Mouse (Mus musculus) midbrain, postnatal 0 days (tissue): ENCODE measurements around the gene Defb19. TPM values are rescaled to one million over a fixed set of nuclear protein-coding genes. Genes with fewer than 3 reads are reported as not detected.

Source experiments
- ATAC-seq: fragments of 200-750 bp; cut with Nextera tagmentation; 2 replicates; pipeline ENCODE4 v1.8.0; 2017; ENCODE audit warnings: moderate number of reproducible peaks, mild to moderate bottlenecking, moderate TSS enrichment, moderate library complexity; ENCODE audit not compliant: low FRiP score
- DNase-seq: peaks from one replicate; pipeline ENCODE4 v3.0.0-alpha.2; 2015; ENCODE audit warnings: low spot score
- H3K27ac ChIP-seq: fragments of 300-500 bp; sonication (generic); 2 replicates; pipeline ENCODE4 v1.5.1; 2014; ENCODE audit warnings: low read depth, mild to moderate bottlenecking, low read length, mixed read lengths
- H3K27me3 ChIP-seq: fragments of 300-500 bp; sonication (generic); 2 replicates; pipeline ENCODE4 v1.6.1; 2014; ENCODE audit warnings: low read length, control low read depth, mixed read lengths; ENCODE audit not compliant: insufficient read depth
- H3K36me3 ChIP-seq: fragments of 300-500 bp; sonication (generic); 2 replicates; pipeline ENCODE4 v1.6.1; 2014; ENCODE audit warnings: low read length, control low read depth, mixed read lengths; ENCODE audit not compliant: insufficient read depth
- H3K4me1 ChIP-seq: fragments of 300-500 bp; sonication (generic); 2 replicates; pipeline ENCODE4 v1.6.1; 2014; ENCODE audit warnings: mild to moderate bottlenecking, control low read depth, antibody characterized with exemption, low read length, mixed read lengths; ENCODE audit not compliant: insufficient read depth
- H3K4me2 ChIP-seq: fragments of 300-500 bp; sonication (generic); 2 replicates; pipeline ENCODE4 v1.6.1; 2014; ENCODE audit warnings: low read depth, mild to moderate bottlenecking, low read length, mixed read lengths; ENCODE audit not compliant: poor library complexity, severe bottlenecking
- H3K4me3 ChIP-seq: fragments of 300-500 bp; sonication (generic); 2 replicates; pipeline ENCODE4 v1.5.1; 2014; ENCODE audit warnings: low read depth, mild to moderate bottlenecking, low read length, moderate library complexity
- H3K9ac ChIP-seq: fragments of 300-500 bp; sonication (generic); replicated peaks from 2 replicates; pipeline ENCODE4 v1.6.1; 2014; ENCODE audit warnings: mild to moderate bottlenecking, low read length, moderate library complexity, mixed read lengths; ENCODE audit not compliant: poor library complexity, severe bottlenecking
- H3K9me3 ChIP-seq: fragments of 300-500 bp; sonication (generic); 2 replicates; pipeline ENCODE4 v1.6.1; 2016; ENCODE audit warnings: low read length, control low read depth
- CTCF ChIP-seq: IDR thresholded peaks from 2 replicates; pipeline ENCODE4 v1.5.1; 2016; ENCODE audit warnings: antibody characterized with exemption, mild to moderate bottlenecking
- WGBS: fragments of 180-500 bp; shearing (Covaris S2); extraction: QIAGEN DNeasy Blood & Tissue Kit; methylation state at CpG from one replicate; pipeline ENCODE4 v1.1.7; 2014; 5-methylcytosine and 5-hydroxymethylcytosine counted together
- polyA plus RNA-seq: library from polyadenylated mRNA; unstranded; fragments of >200 nt; fragmentation: Nextera tagmentation; extraction: Ambion mirVana; gene quantifications from 2 replicates; pipeline ENCODE4 v1.2.1, GENCODE M21; 2015
- total RNA-seq: library from RNA; depleted of rRNA; stranded (reverse); fragments of >200 nt; gene quantifications from 2 replicates; pipeline ENCODE4 v1.2.3, GENCODE M21; 2014

Defb19 gene
- total and polyA plus RNA-seq, 2 experiments from 2014 or later: not detected

DNA sequence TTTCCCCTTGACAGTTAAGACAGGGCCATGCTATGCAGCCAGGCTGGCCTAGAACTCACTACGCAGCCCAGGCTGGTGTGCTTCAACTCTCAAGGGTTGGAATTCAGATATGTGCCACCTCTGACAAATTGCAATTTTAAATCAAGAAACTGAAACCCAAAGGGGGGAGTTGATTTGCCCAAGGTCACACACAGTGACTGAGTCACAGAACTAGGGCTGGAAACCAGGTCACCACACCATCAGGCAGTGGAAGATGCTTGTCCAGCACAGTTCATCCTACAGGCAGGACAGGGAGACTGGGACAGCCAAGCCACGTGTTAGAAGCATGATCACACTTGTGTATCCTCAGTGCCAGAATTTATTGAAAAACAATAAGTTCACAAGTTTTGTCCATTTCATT is 44.5 kb upstream of the Defb19 start:
- Histone ChIP-seq H3K36me3 (no peaks in the 10 kb centered on the region), H3K9ac (no peak overlapping the region), H3K4me2 (no peak overlapping the region), H3K9me3 (no peaks in the 10 kb centered on the region), H3K27ac (no peak overlapping the region), H3K4me3 (no peak overlapping the region), H3K4me1 (no peaks in the 10 kb centered on the region), H3K27me3 (peaks cover 16% of the 10 kb centered on the region)
- TF ChIP-seq CTCF: no peak
- 95% methylated on average over 2 of the region's 2 CpGs for WGBS
- DNase-seq: no peak
- ATAC-seq: no peak

DNA sequence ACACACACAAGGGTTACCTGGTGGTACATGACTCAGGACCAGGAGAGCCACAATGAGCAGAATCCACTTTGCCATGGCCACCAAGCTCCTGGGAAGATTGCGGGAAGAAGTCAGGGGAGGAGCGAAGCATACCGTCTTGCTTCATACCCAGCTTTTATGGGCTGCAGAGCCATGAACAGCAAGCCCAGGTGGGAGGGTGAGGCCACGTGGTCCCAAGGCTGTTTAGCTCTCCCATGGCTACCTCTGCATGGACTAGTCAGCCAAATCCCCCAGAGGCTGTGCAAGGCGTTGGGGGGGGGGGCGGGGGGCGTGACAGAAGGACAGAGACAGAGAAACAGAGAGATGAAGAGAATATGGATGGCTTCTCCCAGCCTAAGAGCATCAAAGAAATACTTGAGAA is 42.8 kb upstream of the Defb19 start, which contains the start of gene Defb25:
TSS of gene Defb25 (minus strand) at position 101 of the 400 bp plus-strand sequence.
- H3K36me3 ChIP-seq: no peaks in the 10 kb centered on the region
- H3K4me2 ChIP-seq: no peak within 1 kb of the TSS
- 82% methylated on average over 7 of the region's 7 CpGs for WGBS
- no peak within 1 kb of the TSS for H3K27ac ChIP-seq
- H3K9ac ChIP-seq: no peak within 1 kb of the TSS
- TF ChIP-seq CTCF: no peak
- DNase-seq (no peak), ATAC-seq (no peak)
- H3K27me3 ChIP-seq: peaks cover 9% of the 10 kb centered on the region
- no peak within 1 kb of the TSS for H3K4me3 ChIP-seq
- H3K9me3 ChIP-seq: no peaks in the 10 kb centered on the region
- no peaks in the 10 kb centered on the region for H3K4me1 ChIP-seq

GRCm38 (mm10) chr2:152622151-152622550 is 42.0 kb upstream of the Defb19 start:
- H3K9ac ChIP-seq: no peak overlapping the region

GRCm38 (mm10) chr2:152620367-152621134 is 40.4 kb upstream of the Defb19 start:
- Histone ChIP-seq H3K4me2 (no peak overlapping the region), H3K36me3 (no peaks in the 10 kb centered on the region)
- TF ChIP-seq CTCF: no peak

More at GRCm38 (mm10) chr2:152622151-152622550, 42.0 kb upstream of the Defb19 start:
- no peak for TF ChIP-seq CTCF
- Histone ChIP-seq H3K36me3 (no peaks in the 10 kb centered on the region), H3K4me3 (no peak overlapping the region), H3K27me3 (peaks cover 7% of the 10 kb centered on the region), H3K4me2 (no peak overlapping the region), H3K9me3 (no peaks in the 10 kb centered on the region), H3K27ac (no peak overlapping the region), H3K4me1 (no peaks in the 10 kb centered on the region)
- 89% methylated on average over 13 of the region's 13 CpGs for WGBS
- no peak for ATAC-seq
- DNase-seq: no peak

GRCm38 (mm10) chr2:152617374-152617773 is 37.3 kb upstream of the Defb19 start:
- H3K4me2 ChIP-seq: no peak overlapping the region
- no peaks in the 10 kb centered on the region for H3K4me1 ChIP-seq
- WGBS: 53% methylated on average over 5 of the region's 5 CpGs
- no peak overlapping the region for H3K9ac ChIP-seq
- no peak overlapping the region for H3K27ac ChIP-seq
- no peaks in the 10 kb centered on the region for H3K36me3 ChIP-seq
- ATAC-seq: no peak
- peak; percentile 53 for TF ChIP-seq CTCF
- H3K27me3 ChIP-seq: no peaks in the 10 kb centered on the region
- no peak overlapping the region for H3K4me3 ChIP-seq
- no peak for DNase-seq
- no peaks in the 10 kb centered on the region for H3K9me3 ChIP-seq

More at GRCm38 (mm10) chr2:152620367-152621134, 40.4 kb upstream of the Defb19 start:
- no peak for DNase-seq
- no peaks in the 10 kb centered on the region for H3K4me1 ChIP-seq
- 80% methylated on average over 9 of the region's 9 CpGs for WGBS
- ATAC-seq: no peak
- no peak overlapping the region for H3K27ac ChIP-seq
- no peak overlapping the region for H3K4me3 ChIP-seq
- H3K9ac ChIP-seq: no peak overlapping the region
- peaks cover 1% of the 10 kb centered on the region; the same call in 1 of the 2 replicates for H3K27me3 ChIP-seq
- H3K9me3 ChIP-seq: no peaks in the 10 kb centered on the region

GRCm38 (mm10) chr2:152616470-152616869 is 36.4 kb upstream of the Defb19 start:
- H3K9ac ChIP-seq: no peak overlapping the region
- no peaks in the 10 kb centered on the region for H3K9me3 ChIP-seq
- no peaks in the 10 kb centered on the region for H3K4me1 ChIP-seq
- no peak overlapping the region for H3K4me2 ChIP-seq
- ATAC-seq (no peak), DNase-seq (no peak)
- no peak overlapping the region for H3K27ac ChIP-seq
- H3K36me3 ChIP-seq: no peaks in the 10 kb centered on the region
- 84% methylated on average over 6 of the region's 6 CpGs for WGBS
- TF ChIP-seq CTCF: no peak
- H3K4me3 ChIP-seq: no peak overlapping the region
- no peaks in the 10 kb centered on the region for H3K27me3 ChIP-seq
